Mouse (Mus musculus) olfactory bulb, adult 2 months (tissue): ENCODE measurements around the gene Dnali1.

Experiments
- CTCF ChIP-seq: fragments of 200-500 bp; IDR thresholded peaks from 2 replicates; pipeline ENCODE4 v1.5.1; 2012; ENCODE audit warnings: low read depth, mild to moderate bottlenecking, low read length, moderate library complexity; ENCODE audit not compliant: insufficient read depth
- POLR2A ChIP-seq: fragments of 200-500 bp; IDR thresholded peaks from 2 replicates; pipeline ENCODE4 v1.6.1; 2012; ENCODE audit warnings: mild to moderate bottlenecking, low read depth, low read length, moderate library complexity; ENCODE audit not compliant: insufficient read depth

DNA sequence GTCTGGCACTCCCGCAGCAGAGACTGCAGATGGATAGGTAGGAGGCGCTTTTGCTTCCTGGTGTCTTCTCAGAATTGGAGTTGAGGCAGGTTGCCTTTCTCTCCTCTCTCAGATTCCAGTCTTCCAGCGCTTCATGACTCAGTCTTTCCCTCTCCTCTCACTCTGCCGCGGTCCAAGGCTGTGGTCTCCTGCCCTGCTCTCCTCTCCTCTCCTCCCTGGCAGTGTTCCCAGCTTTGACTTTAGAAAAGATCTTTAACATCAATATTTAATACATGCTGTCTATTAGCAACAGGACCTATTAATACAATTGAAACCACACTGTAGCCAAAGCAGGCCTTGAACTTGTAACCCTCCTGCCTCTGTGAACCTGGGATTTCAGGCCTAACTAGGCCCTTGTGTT lies 30.6 kb upstream of the Dnali1 start:
- TF ChIP-seq CTCF, result no peak
- TF ChIP-seq POLR2A, result no peak
